Mouse (Mus musculus) ES-E14 (cell line): ENCODE data around the gene Snx7. TPM values are rescaled to one million over a fixed set of nuclear protein-coding genes. Genes with fewer than 3 reads are reported as not detected.
A peak's percentile ranks its signal among the peaks of the same experiment; 100 is the strongest.

Source experiments
- DNase-seq: peaks from one replicate; pipeline ENCODE4 v3.0.0-alpha.2; 2013; ENCODE audit warnings: low read depth, low spot score
- H3K27ac ChIP-seq: 2 replicates; pipeline ENCODE4 v1.5.1; 2012; ENCODE audit warnings: low read depth, mild to moderate bottlenecking, low read length, moderate library complexity, mixed read lengths; ENCODE audit not compliant: poor library complexity, insufficient read depth, severe bottlenecking
- H3K36me3 ChIP-seq: 2 replicates; pipeline ENCODE4 v1.6.1; 2012; ENCODE audit warnings: mild to moderate bottlenecking, low read length, moderate library complexity, mixed read lengths; ENCODE audit not compliant: control insufficient read depth, poor library complexity, insufficient read depth, severe bottlenecking
- H3K4me1 ChIP-seq, 2 experiments: fragments of 150-350 bp in 1 of 2; sonication (generic) in 1 of 2; 2 replicates each; pipeline ENCODE4 v1.6.1; 2012; ENCODE audit warnings: low read length in 2 of 2, mild to moderate bottlenecking in 1 of 2, mixed read lengths in 1 of 2; ENCODE audit not compliant: control insufficient read depth in 2 of 2, insufficient read depth in 2 of 2, poor library complexity in 1 of 2
- H3K4me3 ChIP-seq, 2 experiments: fragments of 150-350 bp in 1 of 2; sonication (generic) in 1 of 2; 2 replicates each; pipeline ENCODE4 v1.5.1; 2012; ENCODE audit warnings: low read length in 2 of 2, low read depth in 1 of 2, mild to moderate bottlenecking in 1 of 2, mixed read lengths in 1 of 2; ENCODE audit not compliant: insufficient read depth in 1 of 2, poor library complexity in 1 of 2, severe bottlenecking in 1 of 2
- H3K9ac ChIP-seq: 2 replicates; pipeline ENCODE4 v1.6.1; 2012; ENCODE audit warnings: low read depth, mild to moderate bottlenecking, low read length, mixed read lengths; ENCODE audit not compliant: poor library complexity, insufficient read depth, severe bottlenecking
- H3K9me3 ChIP-seq: fragments of 150-350 bp; sonication (generic); 2 replicates; pipeline ENCODE4 v1.6.1; 2012; ENCODE audit warnings: low read depth, mild to moderate bottlenecking, low read length; ENCODE audit not compliant: control insufficient read depth, insufficient read depth
- CHD2 ChIP-seq: IDR thresholded peaks from 2 replicates; pipeline ENCODE4 v1.6.1; 2014; ENCODE audit warnings: mild to moderate bottlenecking, low read depth, low read length, inconsistent platforms
- HCFC1 ChIP-seq: IDR thresholded peaks from 2 replicates; pipeline ENCODE4 v1.6.1; 2012; ENCODE audit warnings: low read length, inconsistent platforms, borderline replicate concordance; ENCODE audit not compliant: insufficient read depth
- MAFK ChIP-seq: IDR thresholded peaks from 2 replicates; pipeline ENCODE4 v1.6.1; 2014; ENCODE audit warnings: mild to moderate bottlenecking, low read depth, low read length, inconsistent platforms; ENCODE audit not compliant: insufficient read depth
- ZC3H11A ChIP-seq: IDR thresholded peaks from 2 replicates; pipeline ENCODE4 v1.6.1; 2012; ENCODE audit warnings: low read depth, mild to moderate bottlenecking, inconsistent platforms, low read length, borderline replicate concordance
- ZNF384 ChIP-seq: IDR thresholded peaks from 2 replicates; pipeline ENCODE4 v1.6.1; 2012; ENCODE audit warnings: low read depth, low read length, inconsistent platforms
- in situ Hi-C, 2 experiments: fragments of 600-800 bp; cut with MboI; formaldehyde crosslinking; loops; one replicate each; pipeline ENCODE4 v1.15.1; 2025; ENCODE audit warnings: low sequenced_read_pairs in 2 of 2, inconsistent platforms in 1 of 2; ENCODE audit not compliant: unreplicated experiment in 2 of 2
- total RNA-seq: library from RNA; depleted of rRNA; stranded (reverse); fragments of 300-350 nt; gene quantifications from 2 replicates; pipeline ENCODE4 v1.2.3, GENCODE M21; 2012; rRNA removed

The Snx7 gene
- total RNA-seq: 4.9 and 12.8 TPM in 2 replicates

- DNase-seq: peak; percentile 31
- Histone ChIP-seq H3K27ac (no peak within 1 kb of the TSS), H3K9ac (peak within 1 kb of the TSS; percentile 67), H3K9me3 (no peaks in the 10 kb centered on the region), H3K4me1 (no peaks in the 10 kb centered on the region), H3K36me3 (no peaks in the 10 kb centered on the region), H3K4me3 (peak within 1 kb of the TSS; percentile 73 to 84)
- in situ Hi-C loops: no loop called here
- no peak for TF ChIP-seq ZNF384
- no peak for TF ChIP-seq CHD2
- no peak for TF ChIP-seq MAFK
- TF ChIP-seq HCFC1: no peak
- TF ChIP-seq ZC3H11A: no peak
Measured at GRCm38 (mm10) chr3:117868637-117869323, at the start of gene Snx7. Gene Snx7, minus strand, starts transcription at chr3:117868936.

DNA sequence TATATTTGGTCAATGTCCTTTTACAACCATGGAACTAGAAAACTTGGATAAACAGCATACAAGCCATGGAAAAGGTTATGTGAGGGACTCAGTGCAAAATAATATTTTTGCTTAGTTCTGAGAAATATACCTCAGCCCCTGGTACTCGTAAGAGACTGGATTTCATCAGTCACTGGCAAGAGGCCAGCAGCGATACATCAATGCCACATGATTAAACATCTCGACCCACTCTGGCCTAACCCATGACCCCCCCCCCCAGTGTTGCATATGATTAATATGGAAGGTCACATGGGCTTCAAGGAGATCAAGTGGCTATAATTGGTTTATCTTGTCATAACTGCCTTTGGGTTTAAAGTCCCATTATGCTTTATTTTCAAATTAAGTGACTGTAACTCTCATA is 46.7 kb upstream of the Snx7 start:
- Histone ChIP-seq H3K4me3 (no peak overlapping the region), H3K36me3 (no peaks in the 10 kb centered on the region), H3K27ac (no peak overlapping the region), H3K9me3 (no peaks in the 10 kb centered on the region), H3K4me1 (no peaks in the 10 kb centered on the region), H3K9ac (no peak overlapping the region)
- no peak for DNase-seq
- in situ Hi-C loops: no loop called here
- TF ChIP-seq CHD2: no peak
- no peak for TF ChIP-seq ZNF384
- no peak for TF ChIP-seq MAFK

DNA sequence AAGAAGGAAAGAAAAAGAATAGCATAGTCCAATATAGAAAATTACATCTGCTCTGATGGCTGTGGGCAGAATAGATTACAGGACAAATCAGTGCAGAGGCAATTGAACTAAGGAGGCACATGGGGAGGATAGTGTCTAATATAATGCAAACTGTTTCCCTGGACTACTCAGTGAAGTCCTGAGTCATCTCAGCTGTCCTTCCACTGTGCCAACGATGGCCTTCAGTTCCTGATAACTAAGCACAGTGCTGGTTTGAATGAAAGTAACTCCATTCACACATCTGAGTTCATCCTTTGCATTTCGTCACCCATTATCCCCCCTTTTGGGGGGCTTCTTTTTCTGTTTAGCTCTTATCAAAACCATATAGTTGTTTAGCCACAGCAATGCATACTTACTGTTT is 25.0 kb upstream of the Snx7 start:
- Histone ChIP-seq H3K9ac (no peak overlapping the region), H3K9me3 (no peaks in the 10 kb centered on the region), H3K4me1 (no peaks in the 10 kb centered on the region), H3K4me3 (no peak overlapping the region), H3K27ac (no peak overlapping the region), H3K36me3 (no peaks in the 10 kb centered on the region)
- no peak for DNase-seq
- TF ChIP-seq CHD2 (no peak), ZNF384 (no peak), HCFC1 (no peak), ZC3H11A (no peak), MAFK (no peak)
- in situ Hi-C loops: no loop called here

DNA sequence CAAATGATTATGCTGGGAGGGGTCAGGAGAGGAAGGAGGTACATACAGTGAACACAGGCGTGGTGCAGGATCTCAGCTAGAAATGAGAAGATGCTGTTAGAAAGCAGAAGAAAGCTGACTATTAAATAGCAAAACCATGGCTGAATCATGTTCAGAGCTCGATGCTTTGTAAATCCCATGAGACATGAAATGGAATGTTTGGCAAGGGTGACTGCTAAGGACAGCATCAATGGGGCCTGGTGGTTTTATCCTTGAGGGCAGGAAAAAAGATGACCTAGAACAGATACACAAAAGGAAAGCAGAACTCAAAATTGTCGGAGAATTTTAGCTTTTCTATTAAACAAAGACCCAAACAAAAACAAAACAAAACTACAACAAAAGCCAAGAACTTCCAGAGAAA is 6.7 kb upstream of the Snx7 start:
- no peak for DNase-seq
- Histone ChIP-seq H3K27ac (no peak overlapping the region), H3K4me3 (no peak overlapping the region), H3K36me3 (no peaks in the 10 kb centered on the region), H3K9me3 (no peaks in the 10 kb centered on the region), H3K9ac (no peak overlapping the region), H3K4me1 (no peaks in the 10 kb centered on the region)
- in situ Hi-C loops: no loop called here
- no peak for TF ChIP-seq CHD2
- TF ChIP-seq MAFK: no peak
- TF ChIP-seq ZNF384: no peak
- no peak for TF ChIP-seq HCFC1
